Mouse (Mus musculus) lung, adult 2 months (tissue): Measurements from ENCODE around the gene Acvr1b. TPM values are rescaled to one million over a fixed set of nuclear protein-coding genes. Genes with fewer than 3 reads are reported as not detected.

Experiments used
- DNase-seq: peaks from one replicate; pipeline ENCODE4 v3.0.0; 2022
- H3K4me1 ChIP-seq: fragments of 200-500 bp; 2 replicates; pipeline ENCODE4 v1.6.1; 2011; ENCODE audit warnings: low read length; ENCODE audit not compliant: control insufficient read depth, insufficient read depth
- H3K4me3 ChIP-seq: fragments of 200-500 bp; replicated peaks from 2 replicates; pipeline ENCODE3; 2011; ENCODE audit warnings: low read depth, mild to moderate bottlenecking, control low read depth, low read length; ENCODE audit errors: extremely low read depth
- CTCF ChIP-seq: fragments of 200-500 bp; IDR thresholded peaks from 2 replicates; pipeline ENCODE4 v1.5.1; 2011; ENCODE audit warnings: mild to moderate bottlenecking, low read length, control low read depth; ENCODE audit not compliant: insufficient read depth
- POLR2A ChIP-seq: fragments of 200-500 bp; IDR thresholded peaks from 2 replicates; pipeline ENCODE4 v1.6.1; 2011; ENCODE audit warnings: low read depth, mild to moderate bottlenecking, control low read depth, low read length, borderline replicate concordance; ENCODE audit errors: extremely low read depth
- WGBS: fragments of 180-500 bp; shearing (Covaris S2); methylation state at CpG from one replicate; pipeline ENCODE4 v1.1.7; 2018; 5-methylcytosine and 5-hydroxymethylcytosine counted together
- polyA plus RNA-seq: library from polyadenylated mRNA; depleted of rRNA; stranded (reverse); fragments of >200 nt; gene quantifications from 2 replicates; pipeline ENCODE4 v1.2.3, GENCODE M21; 2012; rRNA removed

The Acvr1b gene
- polyA plus RNA-seq: 45.8 and 57.2 TPM in 2 replicates

GRCm38 (mm10) chr15:101173421-101174211 is at the start of gene Acvr1b:
TSS of gene Acvr1b (plus strand) at chr15:101174067.
- peaks cover 30% of the 10 kb centered on the region for H3K4me1 ChIP-seq
- TF ChIP-seq CTCF: no peak
- TF ChIP-seq POLR2A: peak; percentile 83; the same call in 1 of the 2 replicates
- peak; percentile 93 for DNase-seq

GRCm38 (mm10) chr15:101125561-101125960 is 48.3 kb upstream of the Acvr1b start:
- H3K4me1 ChIP-seq: peaks cover 9% of the 10 kb centered on the region
- 78% methylated on average over 6 of the region's 6 CpGs for WGBS
- no peak for TF ChIP-seq POLR2A
- TF ChIP-seq CTCF: no peak
- no peak for DNase-seq
- H3K4me3 ChIP-seq: no peak overlapping the region

More at GRCm38 (mm10) chr15:101173421-101174211, at the start of gene Acvr1b:
- H3K4me3 ChIP-seq: peak within 1 kb of the TSS; percentile 90
- WGBS: under 1% methylated on average over 51 of the region's 87 CpGs

GRCm38 (mm10) chr15:101126876-101127544 is 46.9 kb upstream of the Acvr1b start:
- Histone ChIP-seq H3K4me1 (peaks cover 9% of the 10 kb centered on the region), H3K4me3 (no peak overlapping the region)
- TF ChIP-seq CTCF: no peak
- peak; percentile 22; the same call in 1 of the 2 replicates for TF ChIP-seq POLR2A
- 49% methylated on average over 12 of the region's 12 CpGs for WGBS
- no peak for DNase-seq

- peaks cover 2% of the 10 kb centered on the region for H3K4me1 ChIP-seq
Observed at GRCm38 (mm10) chr15:101128181-101129089, 45.4 kb upstream of the Acvr1b start, which contains the start of gene Acvrl1. TSS of gene Acvrl1 (plus strand) at chr15:101128522.

GRCm38 (mm10) chr15:101129412-101129811 is 44.5 kb upstream of the Acvr1b start:
- Histone ChIP-seq H3K4me1 (peaks cover 2% of the 10 kb centered on the region), H3K4me3 (peak overlapping the region; percentile 94)
- TF ChIP-seq CTCF (no peak), POLR2A (no peak)
- 17% methylated on average over 5 of the region's 5 CpGs for WGBS
- peak; percentile 32 for DNase-seq

More at GRCm38 (mm10) chr15:101128181-101129089, 45.4 kb upstream of the Acvr1b start, which contains the start of gene Acvrl1:
- peak; percentile 70; the same call in 1 of the 2 replicates for TF ChIP-seq POLR2A
- TF ChIP-seq CTCF: no peak
- H3K4me3 ChIP-seq: peak within 1 kb of the TSS; percentile 94
- peak; percentile 66 for DNase-seq
- WGBS: 3% methylated on average over 46 of the region's 46 CpGs

- DNase-seq: no peak
- WGBS: 21% methylated on average over 11 of the region's 11 CpGs
- H3K4me1 ChIP-seq: peaks cover 2% of the 10 kb centered on the region
- peak overlapping the region; percentile 53 for H3K4me3 ChIP-seq
- TF ChIP-seq POLR2A (peak; percentile 52; the same call in 1 of the 2 replicates), CTCF (no peak)
Observed at GRCm38 (mm10) chr15:101131498-101131897, 42.4 kb upstream of the Acvr1b start.

- DNase-seq: no peak
- 35% methylated on average over 6 of the region's 6 CpGs for WGBS
- TF ChIP-seq CTCF (no peak), POLR2A (no peak)
- Histone ChIP-seq H3K4me3 (peak overlapping the region; percentile 53), H3K4me1 (peaks cover 1% of the 10 kb centered on the region)
Observed at GRCm38 (mm10) chr15:101132041-101132440, 41.8 kb upstream of the Acvr1b start.

GRCm38 (mm10) chr15:101132761-101133160 is 41.1 kb upstream of the Acvr1b start:
- 32% methylated on average over 6 of the region's 6 CpGs for WGBS
- TF ChIP-seq POLR2A: peak; percentile 14; the same call in 1 of the 2 replicates
- no peak for TF ChIP-seq CTCF
- DNase-seq: no peak
- Histone ChIP-seq H3K4me3 (no peak overlapping the region), H3K4me1 (no peaks in the 10 kb centered on the region; the same call in none of the 2 replicates)
